Mouse (Mus musculus): ENCODE measurements around the gene Pigt. TPM values are rescaled to one million over a fixed set of nuclear protein-coding genes. Genes with fewer than 3 reads are reported as not detected.

Gene Pigt
- 71.6 and 73.6 TPM in 2 replicates for polyA plus RNA-seq (2012; rRNA removed)

- peaks cover 5% of the 10 kb centered on the region for H3K4me1 ChIP-seq (ENCODE audit: control insufficient read depth, insufficient read depth, low read length)
- H3K27ac ChIP-seq (ENCODE audit: insufficient read depth, low read length), result peak within 1 kb of the TSS; percentile 31; the same call in 1 of the 2 replicates
- H3K4me3 ChIP-seq (ENCODE audit: insufficient read depth, low read length), result peak within 1 kb of the TSS; percentile 62
- TF ChIP-seq POLR2A (IDR thresholded peaks at IDR 0.05; ENCODE audit: extremely low read depth, insufficient read depth, low read length) (peak; percentile 85), CTCF (IDR thresholded peaks at IDR 0.05; ENCODE audit: extremely low read depth, insufficient read depth, low read length) (no peak)
Measured at GRCm38 (mm10) chr2:164496847-164497690, at the start of gene Pigt. Gene Pigt, plus strand, starts transcription at chr2:164497520.

- H3K4me3 ChIP-seq (ENCODE audit: insufficient read depth, low read length), result no peak overlapping the region
- TF ChIP-seq POLR2A (IDR thresholded peaks at IDR 0.05; ENCODE audit: extremely low read depth, insufficient read depth, low read length), result no peak
- TF ChIP-seq CTCF (IDR thresholded peaks at IDR 0.05; ENCODE audit: extremely low read depth, insufficient read depth, low read length), result no peak
Measured at GRCm38 (mm10) chr2:164448140-164448539, 49.2 kb upstream of the Pigt start.

GRCm38 (mm10) chr2:164448921-164449320, 48.4 kb upstream of the Pigt start:
- Histone ChIP-seq H3K4me1 (ENCODE audit: control insufficient read depth, insufficient read depth, low read length) (no peaks in the 10 kb centered on the region), H3K4me3 (ENCODE audit: insufficient read depth, low read length) (no peak overlapping the region), H3K27ac (ENCODE audit: insufficient read depth, low read length) (no peak overlapping the region)
- TF ChIP-seq CTCF (IDR thresholded peaks at IDR 0.05; ENCODE audit: extremely low read depth, insufficient read depth, low read length), result no peak
- TF ChIP-seq POLR2A (IDR thresholded peaks at IDR 0.05; ENCODE audit: extremely low read depth, insufficient read depth, low read length), result no peak

More at GRCm38 (mm10) chr2:164448140-164448539, 49.2 kb upstream of the Pigt start:
- Histone ChIP-seq H3K4me1 (ENCODE audit: control insufficient read depth, insufficient read depth, low read length) (no peaks in the 10 kb centered on the region), H3K27ac (ENCODE audit: insufficient read depth, low read length) (no peak overlapping the region)

GRCm38 (mm10) chr2:164449341-164450042, 47.8 kb upstream of the Pigt start:
- TF ChIP-seq CTCF (IDR thresholded peaks at IDR 0.05; ENCODE audit: extremely low read depth, insufficient read depth, low read length) (no peak), POLR2A (IDR thresholded peaks at IDR 0.05; ENCODE audit: extremely low read depth, insufficient read depth, low read length) (no peak)
- Histone ChIP-seq H3K27ac (ENCODE audit: insufficient read depth, low read length) (no peak overlapping the region), H3K4me3 (ENCODE audit: insufficient read depth, low read length) (no peak overlapping the region), H3K4me1 (ENCODE audit: control insufficient read depth, insufficient read depth, low read length) (no peaks in the 10 kb centered on the region; the same call in 1 of the 2 replicates)

GRCm38 (mm10) chr2:164452000-164452676, 45.2 kb upstream of the Pigt start:
- no peak for TF ChIP-seq POLR2A (IDR thresholded peaks at IDR 0.05; ENCODE audit: extremely low read depth, insufficient read depth, low read length)
- TF ChIP-seq CTCF (IDR thresholded peaks at IDR 0.05; ENCODE audit: extremely low read depth, insufficient read depth, low read length), result no peak
- H3K4me1 ChIP-seq (ENCODE audit: control insufficient read depth, insufficient read depth, low read length), result peaks cover 4% of the 10 kb centered on the region; the same call in 1 of the 2 replicates
- H3K27ac ChIP-seq (ENCODE audit: insufficient read depth, low read length), result no peak overlapping the region
- H3K4me3 ChIP-seq (ENCODE audit: insufficient read depth, low read length), result no peak overlapping the region

- no peak overlapping the region for H3K27ac ChIP-seq (ENCODE audit: insufficient read depth, low read length)
- no peak overlapping the region for H3K4me3 ChIP-seq (ENCODE audit: insufficient read depth, low read length)
- TF ChIP-seq CTCF (IDR thresholded peaks at IDR 0.05; ENCODE audit: extremely low read depth, insufficient read depth, low read length) (no peak), POLR2A (IDR thresholded peaks at IDR 0.05; ENCODE audit: extremely low read depth, insufficient read depth, low read length) (no peak)
- peaks cover 4% of the 10 kb centered on the region; the same call in 1 of the 2 replicates for H3K4me1 ChIP-seq (ENCODE audit: control insufficient read depth, insufficient read depth, low read length)
Measured at GRCm38 (mm10) chr2:164453047-164453757, 44.1 kb upstream of the Pigt start.

GRCm38 (mm10) chr2:164453887-164454500, 43.3 kb upstream of the Pigt start:
- Histone ChIP-seq H3K27ac (ENCODE audit: insufficient read depth, low read length) (no peak overlapping the region), H3K4me1 (ENCODE audit: control insufficient read depth, insufficient read depth, low read length) (peaks cover 4% of the 10 kb centered on the region; the same call in 1 of the 2 replicates), H3K4me3 (ENCODE audit: insufficient read depth, low read length) (no peak overlapping the region)
- no peak for TF ChIP-seq POLR2A (IDR thresholded peaks at IDR 0.05; ENCODE audit: extremely low read depth, insufficient read depth, low read length)

- Histone ChIP-seq H3K27ac (ENCODE audit: insufficient read depth, low read length) (no peak overlapping the region), H3K4me1 (ENCODE audit: control insufficient read depth, insufficient read depth, low read length) (peaks cover 4% of the 10 kb centered on the region; the same call in 1 of the 2 replicates), H3K4me3 (ENCODE audit: insufficient read depth, low read length) (no peak overlapping the region)
- TF ChIP-seq POLR2A (IDR thresholded peaks at IDR 0.05; ENCODE audit: extremely low read depth, insufficient read depth, low read length) (no peak), CTCF (IDR thresholded peaks at IDR 0.05; ENCODE audit: extremely low read depth, insufficient read depth, low read length) (no peak)
Measured at GRCm38 (mm10) chr2:164454846-164455245, 42.5 kb upstream of the Pigt start.

Data from cortical plate, adult 2 months (tissue).